Mouse (Mus musculus): ENCODE measurements around the gene Npc1l1.
A peak's percentile ranks its signal among the peaks of the same experiment; 100 is the strongest.

Npc1l1 gene

GRCm38 (mm10) chr11:6208158-6208557 lies 21.8 kb downstream of the Npc1l1 start:
- DNase-seq (ENCODE audit: low read depth, low spot score) = no peak

- DNase-seq (ENCODE audit: low read depth, low spot score) = no peak
Measured at GRCm38 (mm10) chr11:6207090-6207489, 22.9 kb downstream of the Npc1l1 start.

GRCm38 (mm10) chr11:6200570-6200969 lies 29.4 kb downstream of the Npc1l1 start:
- DNase-seq (ENCODE audit: low read depth, low spot score) = no peak

- DNase-seq (ENCODE audit: low read depth, low spot score) = peak; percentile 95
Measured at GRCm38 (mm10) chr11:6200087-6200569, 29.8 kb downstream of the Npc1l1 start, which contains the start of gene Nudcd3. TSS of gene Nudcd3 (minus strand) at chr11:6200415.

GRCm38 (mm10) chr11:6199410-6200086 lies 30.4 kb downstream of the Npc1l1 start, which contains the start of gene A730071L15Rik:
TSS of gene A730071L15Rik (plus strand) at chr11:6200029.
- no peak for DNase-seq (ENCODE audit: low read depth, low spot score)

- no peak for DNase-seq (ENCODE audit: low read depth, low spot score)
Measured at GRCm38 (mm10) chr11:6198449-6198848, 31.5 kb downstream of the Npc1l1 start.

- no peak for DNase-seq (ENCODE audit: low read depth, low spot score)
Measured at GRCm38 (mm10) chr11:6196780-6197179, 33.2 kb downstream of the Npc1l1 start.

GRCm38 (mm10) chr11:6187878-6188277 lies 42.1 kb downstream of the Npc1l1 start:
- peak; percentile 90 for DNase-seq (ENCODE audit: low read depth, low spot score)

- no peak for DNase-seq (ENCODE audit: low read depth, low spot score)
Measured at GRCm38 (mm10) chr11:6187399-6187798, 42.5 kb downstream of the Npc1l1 start.

GRCm38 (mm10) chr11:6184202-6184935 lies 45.6 kb downstream of the Npc1l1 start:
- DNase-seq (ENCODE audit: low read depth, low spot score) = no peak

- no peak for DNase-seq (ENCODE audit: low read depth, low spot score)
Measured at GRCm38 (mm10) chr11:6183246-6183645, 46.7 kb downstream of the Npc1l1 start.

- DNase-seq (ENCODE audit: low read depth, low spot score) = no peak
Measured at GRCm38 (mm10) chr11:6180811-6181399, 49.0 kb downstream of the Npc1l1 start.

GRCm38 (mm10) chr11:6179194-6179593 lies 50.7 kb downstream of the Npc1l1 start:
- DNase-seq (ENCODE audit: low read depth, low spot score) = no peak

GRCm38 (mm10) chr11:6178673-6179166 lies 51.2 kb downstream of the Npc1l1 start:
- DNase-seq (ENCODE audit: low read depth, low spot score) = peak; percentile 78

GRCm38 (mm10) chr11:6177781-6178420 lies 52.0 kb downstream of the Npc1l1 start:
- DNase-seq (ENCODE audit: low read depth, low spot score) = no peak

- DNase-seq (ENCODE audit: low read depth, low spot score) = no peak
Measured at GRCm38 (mm10) chr11:6175506-6175905, 54.4 kb downstream of the Npc1l1 start.

GRCm38 (mm10) chr11:6174719-6175118 lies 55.2 kb downstream of the Npc1l1 start:
- DNase-seq (ENCODE audit: low read depth, low spot score) = no peak

GRCm38 (mm10) chr11:6169041-6169663 lies 60.8 kb downstream of the Npc1l1 start:
- DNase-seq (ENCODE audit: low read depth, low spot score) = no peak

- DNase-seq (ENCODE audit: low read depth, low spot score) = no peak
Measured at GRCm38 (mm10) chr11:6166351-6166750, 63.6 kb downstream of the Npc1l1 start.

GRCm38 (mm10) chr11:6165391-6166081 lies 64.4 kb downstream of the Npc1l1 start:
- DNase-seq (ENCODE audit: low read depth, low spot score) = no peak

- DNase-seq (ENCODE audit: low read depth, low spot score) = no peak
Measured at GRCm38 (mm10) chr11:6164781-6165180, 65.2 kb downstream of the Npc1l1 start.

Data from telencephalon, adult 2 months (tissue).